Mouse (Mus musculus) heart, postnatal 25 days (tissue): ENCODE results near the gene Kdm4b. TPM values are rescaled to one million over a fixed set of nuclear protein-coding genes. Genes with fewer than 3 reads are reported as not detected.
A peak's percentile ranks its signal among the peaks of the same experiment; 100 is the strongest.

Experiments
- DNase-seq: peaks from one replicate; pipeline ENCODE4 v3.0.0; 2022; ENCODE audit warnings: low spot score
- intact Hi-C: fragments of 180-260 bp; cut with DNase I; formaldehyde crosslinking; loops from one replicate; pipeline ENCODE4 v1.15.1; 2025
- total RNA-seq, 2 experiments: library from RNA; stranded (reverse); gene quantifications; 2 replicates each; pipeline ENCODE4 v1.2.3; 2021

Gene Kdm4b
- total RNA-seq, 2 experiments from 2014 or later = 37.9 to 38.1 TPM

DNA sequence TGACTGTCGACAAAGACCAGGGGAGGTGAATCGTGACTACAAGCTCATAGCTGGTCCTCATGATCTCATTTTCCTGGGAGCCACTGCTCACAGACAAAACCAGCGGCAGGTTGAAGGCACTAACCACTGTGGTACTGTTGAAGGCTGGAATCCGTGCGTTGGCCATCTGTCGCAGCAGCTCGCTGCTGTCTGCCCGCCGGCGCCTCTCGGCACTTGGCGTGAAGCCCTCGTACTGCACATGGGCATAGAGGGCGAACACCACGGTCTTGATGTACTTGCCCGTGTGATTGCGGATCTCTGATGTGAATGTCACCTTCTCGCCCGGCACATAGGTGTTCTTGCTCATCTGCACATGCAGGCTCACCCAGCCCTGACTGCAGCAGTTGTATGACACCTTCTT lies 31.6 kb upstream of the Kdm4b start:
- no peak for DNase-seq
- intact Hi-C loops = no loop called here

GRCm38 (mm10) chr17:56296201-56296600 lies 29.7 kb upstream of the Kdm4b start:
- intact Hi-C loops = no loop called here
- DNase-seq = no peak

DNA sequence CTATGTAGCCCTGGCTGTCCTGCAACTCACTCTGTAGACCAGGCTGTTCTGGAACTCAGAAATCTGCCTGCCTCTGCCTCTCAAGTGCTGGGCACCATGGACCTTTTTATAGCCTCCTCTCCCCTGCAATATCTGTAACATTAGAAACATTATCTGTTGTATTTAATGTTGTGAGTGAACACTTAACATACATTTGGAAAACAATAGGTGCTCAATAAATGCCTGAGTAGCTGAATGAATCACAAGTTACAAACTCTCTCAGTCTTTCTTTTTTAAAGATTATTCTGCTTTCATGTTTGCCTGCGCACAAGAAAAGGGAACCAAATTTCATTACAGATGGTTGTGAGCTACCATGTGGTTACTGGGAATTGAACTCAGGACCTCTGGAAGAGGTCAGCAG lies 27.6 kb upstream of the Kdm4b start:
- DNase-seq = no peak
- intact Hi-C loops = no loop called here

DNA sequence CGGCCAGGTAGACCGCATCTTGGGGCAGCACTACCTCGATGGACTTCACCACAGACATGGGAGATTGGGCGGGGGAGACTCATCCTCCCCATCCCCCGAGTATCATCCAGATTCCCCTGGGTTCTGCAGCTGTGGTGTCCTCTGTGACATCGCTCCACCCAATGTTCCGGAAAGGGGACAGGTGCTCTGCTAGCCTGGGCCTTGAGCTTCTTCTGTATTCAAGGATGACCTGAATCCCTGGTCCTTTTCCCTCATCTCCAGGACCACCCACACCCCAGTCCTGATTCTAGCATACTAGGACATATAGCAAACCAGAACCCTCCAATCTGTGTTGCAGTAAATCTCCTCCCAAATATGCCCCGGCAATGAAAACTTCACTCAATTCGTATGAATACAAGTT lies 25.7 kb upstream of the Kdm4b start, which contains the start of gene Arrdc5:
TSS of gene Arrdc5 (minus strand) at position 101 of the 400 bp plus-strand sequence.
- DNase-seq = no peak
- intact Hi-C loops = no loop called here

DNA sequence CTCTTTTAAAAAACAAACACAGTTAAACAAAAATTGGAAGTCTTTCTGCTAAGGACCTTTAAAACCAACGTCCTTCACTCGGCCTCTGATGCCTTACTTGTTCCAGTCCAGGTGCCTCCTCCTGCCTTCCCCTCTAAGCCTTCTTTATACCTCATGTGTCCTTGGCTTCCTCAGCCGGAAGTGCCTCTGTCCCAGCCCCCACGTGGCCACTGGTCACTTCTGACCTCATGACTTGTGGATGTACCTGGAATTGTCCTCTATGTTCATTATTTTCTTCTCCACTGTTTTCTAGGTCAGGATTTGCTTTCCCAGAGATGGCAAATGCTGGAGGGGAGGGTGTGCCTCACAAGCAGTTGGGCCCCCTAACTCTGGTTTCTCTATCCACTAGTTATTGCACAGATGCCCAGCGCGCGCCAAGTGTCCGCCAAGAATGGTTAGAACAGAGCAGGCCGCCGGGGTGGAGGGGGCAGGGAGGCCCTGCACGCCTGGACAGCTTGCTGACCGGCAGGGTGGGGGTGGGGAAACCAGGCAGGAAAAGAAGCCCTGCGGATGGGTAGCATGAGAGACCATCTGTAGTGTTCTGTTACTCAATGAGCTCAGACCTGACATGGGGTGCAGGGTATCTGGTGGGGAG lies 23.4 kb upstream of the Kdm4b start:
- intact Hi-C loops = no loop called here

DNA sequence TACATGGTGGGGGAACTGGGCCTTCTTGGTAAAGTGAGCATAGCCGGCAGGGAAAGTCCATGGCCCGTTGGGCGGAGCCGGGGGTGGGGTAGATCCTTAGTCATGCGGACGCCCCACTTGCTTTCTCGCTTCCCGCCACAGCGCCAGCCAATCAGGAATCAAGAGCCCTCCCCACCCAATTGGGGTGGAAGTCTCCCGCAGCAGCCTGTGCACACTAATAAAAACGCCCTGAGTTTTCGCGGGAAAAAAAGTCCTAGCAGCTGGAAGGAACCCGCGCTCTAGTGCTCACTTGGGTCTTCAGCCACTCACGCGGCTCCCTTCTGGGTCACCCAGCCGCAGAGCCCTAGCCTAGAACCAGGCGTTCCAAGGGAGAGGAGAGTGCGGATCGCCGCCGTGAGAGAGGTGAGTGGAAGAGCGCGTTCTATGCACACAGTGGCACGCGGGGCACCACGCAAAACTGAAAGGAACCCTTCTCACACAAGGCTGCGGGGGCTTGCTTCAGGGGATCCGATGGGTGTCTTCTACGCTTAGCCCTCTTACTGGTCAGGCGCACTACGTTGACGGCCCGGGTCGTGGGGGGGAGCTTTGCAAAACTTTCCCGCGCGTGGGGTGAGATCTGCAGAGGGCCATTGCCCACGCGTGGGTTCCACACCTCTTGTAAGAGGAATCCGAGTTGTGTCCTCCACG lies 22.6 kb upstream of the Kdm4b start, which contains the start of gene Uhrf1:
TSS of gene Uhrf1 (plus strand) at position 162 of the 687 bp plus-strand sequence.
- intact Hi-C loops = no loop called here
- DNase-seq = peak; percentile 55

More for the DNA sequence above, 23.4 kb upstream of the Kdm4b start:
- no peak for DNase-seq

DNA sequence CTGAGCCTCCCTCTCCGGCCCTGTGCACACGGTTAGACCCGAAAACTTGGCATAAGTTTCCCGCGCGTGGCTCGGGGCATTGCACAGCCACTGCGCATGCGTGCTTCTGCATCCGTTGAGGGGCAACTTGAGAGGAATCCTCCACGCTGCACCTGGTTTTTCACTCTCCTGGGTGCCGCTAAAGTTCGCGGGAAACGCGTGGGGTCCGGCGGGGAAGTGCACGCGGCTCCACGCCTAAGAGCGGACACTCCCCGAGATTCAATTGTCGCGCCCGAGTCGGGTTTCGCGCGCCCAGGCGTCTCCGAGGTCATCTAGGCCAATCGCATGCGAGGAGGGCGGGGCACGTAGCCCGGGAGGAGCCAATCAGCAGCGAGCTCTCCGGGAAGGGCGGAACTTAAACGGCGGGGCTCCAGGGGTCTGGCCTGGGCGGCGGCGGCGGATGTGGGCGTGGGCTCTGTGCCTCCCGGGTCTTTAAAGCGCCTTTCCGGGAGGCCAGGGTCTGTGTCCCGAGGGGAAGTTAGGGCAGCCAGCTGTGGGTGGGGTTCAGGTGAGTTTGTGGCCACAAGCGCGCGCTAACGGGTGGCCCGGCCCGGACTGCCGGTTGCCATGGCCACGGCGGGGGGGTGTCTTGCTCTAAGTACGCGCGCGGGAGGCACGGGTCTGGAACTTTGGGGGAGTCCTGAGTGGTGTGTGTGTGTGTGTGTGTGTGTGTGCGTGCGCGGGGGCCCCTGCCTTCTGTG lies 21.8 kb upstream of the Kdm4b start:
- DNase-seq = peak; percentile 93
- intact Hi-C loops = no loop called here

- no peak for DNase-seq
- intact Hi-C loops = no loop called here
Measured at GRCm38 (mm10) chr17:56304718-56305117, 21.1 kb upstream of the Kdm4b start.

DNA sequence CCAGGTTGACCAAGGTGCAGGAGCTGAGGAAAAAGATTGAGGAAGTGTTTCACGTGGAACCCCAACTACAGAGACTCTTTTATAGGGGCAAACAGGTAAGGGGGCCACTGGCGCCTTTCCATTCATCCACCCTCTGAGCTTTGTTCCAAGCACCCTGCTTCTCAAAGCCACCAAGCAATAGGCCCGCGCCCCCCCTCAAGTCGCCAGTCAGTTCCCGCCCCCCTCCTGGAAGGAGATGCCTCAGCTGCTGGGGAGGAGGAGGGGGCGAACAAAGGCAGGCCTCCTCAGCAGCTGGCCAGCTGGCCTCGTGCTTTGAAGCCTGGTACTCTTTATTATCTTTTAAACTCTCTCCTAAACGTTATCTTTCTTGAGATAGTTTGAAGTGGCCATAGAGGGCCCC lies 20.7 kb upstream of the Kdm4b start:
- intact Hi-C loops = no loop called here

GRCm38 (mm10) chr17:56305826-56306225 lies 20.0 kb upstream of the Kdm4b start:
- intact Hi-C loops = no loop called here
- no peak for DNase-seq

More for the DNA sequence above, 20.7 kb upstream of the Kdm4b start:
- no peak for DNase-seq

DNA sequence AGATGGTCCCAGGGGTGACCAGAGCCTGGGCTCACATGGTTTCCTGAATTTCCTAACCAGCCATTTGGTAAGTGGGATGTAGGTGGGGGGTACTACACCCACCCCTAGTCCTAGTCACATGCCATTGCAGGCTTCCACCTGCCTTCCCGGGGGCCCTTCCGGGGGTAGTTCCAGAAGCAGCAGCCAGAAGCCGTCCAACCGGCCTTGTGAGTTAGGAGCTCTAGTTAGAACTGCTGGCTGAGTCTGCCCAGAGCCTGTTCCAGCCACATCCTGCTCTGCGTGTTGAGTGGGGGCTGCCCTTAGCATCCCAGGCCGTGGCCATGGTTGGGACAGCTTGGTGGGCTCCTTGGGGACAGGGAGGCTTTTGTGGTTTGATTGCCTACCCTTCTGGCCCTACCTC lies 17.8 kb upstream of the Kdm4b start:
- no peak for DNase-seq
- intact Hi-C loops = no loop called here

DNA sequence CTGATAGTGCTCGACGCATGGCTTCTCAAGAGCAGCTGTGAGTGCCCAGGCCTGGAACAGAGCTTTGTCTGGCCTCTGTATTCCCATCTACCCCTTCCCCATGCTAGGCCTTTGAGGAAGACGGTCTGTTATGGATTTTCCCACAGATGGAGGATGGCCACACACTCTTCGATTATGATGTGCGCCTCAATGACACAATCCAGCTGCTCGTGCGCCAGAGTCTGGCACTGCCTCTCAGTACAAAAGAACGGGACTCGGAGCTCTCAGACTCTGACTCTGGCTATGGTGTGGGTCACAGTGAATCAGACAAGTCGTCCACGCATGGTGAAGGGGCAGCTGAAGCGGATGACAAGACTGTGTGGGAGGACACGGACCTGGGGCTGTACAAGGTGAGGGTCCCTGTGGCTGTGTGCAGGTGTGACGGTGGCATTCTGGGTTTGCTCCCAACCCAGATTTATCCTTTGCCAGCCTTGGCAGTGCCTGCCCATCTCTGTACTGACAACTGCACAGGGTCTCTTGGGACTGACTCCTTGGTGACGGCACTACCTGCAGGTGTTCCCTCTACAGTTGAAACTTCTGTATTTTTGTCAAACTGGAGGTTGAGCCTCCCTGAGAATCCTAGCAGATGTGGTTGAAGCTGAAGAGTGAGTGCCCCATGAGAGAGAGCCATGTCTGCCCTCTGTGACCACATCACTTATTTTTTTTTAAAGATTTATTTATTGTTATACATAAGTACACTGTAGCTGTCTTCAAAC lies 16.5 kb upstream of the Kdm4b start:
- no peak for DNase-seq
- intact Hi-C loops = no loop called here

- DNase-seq = no peak
- intact Hi-C loops = no loop called here
Measured at GRCm38 (mm10) chr17:56324419-56324818, 1.4 kb upstream of the Kdm4b start.

DNA sequence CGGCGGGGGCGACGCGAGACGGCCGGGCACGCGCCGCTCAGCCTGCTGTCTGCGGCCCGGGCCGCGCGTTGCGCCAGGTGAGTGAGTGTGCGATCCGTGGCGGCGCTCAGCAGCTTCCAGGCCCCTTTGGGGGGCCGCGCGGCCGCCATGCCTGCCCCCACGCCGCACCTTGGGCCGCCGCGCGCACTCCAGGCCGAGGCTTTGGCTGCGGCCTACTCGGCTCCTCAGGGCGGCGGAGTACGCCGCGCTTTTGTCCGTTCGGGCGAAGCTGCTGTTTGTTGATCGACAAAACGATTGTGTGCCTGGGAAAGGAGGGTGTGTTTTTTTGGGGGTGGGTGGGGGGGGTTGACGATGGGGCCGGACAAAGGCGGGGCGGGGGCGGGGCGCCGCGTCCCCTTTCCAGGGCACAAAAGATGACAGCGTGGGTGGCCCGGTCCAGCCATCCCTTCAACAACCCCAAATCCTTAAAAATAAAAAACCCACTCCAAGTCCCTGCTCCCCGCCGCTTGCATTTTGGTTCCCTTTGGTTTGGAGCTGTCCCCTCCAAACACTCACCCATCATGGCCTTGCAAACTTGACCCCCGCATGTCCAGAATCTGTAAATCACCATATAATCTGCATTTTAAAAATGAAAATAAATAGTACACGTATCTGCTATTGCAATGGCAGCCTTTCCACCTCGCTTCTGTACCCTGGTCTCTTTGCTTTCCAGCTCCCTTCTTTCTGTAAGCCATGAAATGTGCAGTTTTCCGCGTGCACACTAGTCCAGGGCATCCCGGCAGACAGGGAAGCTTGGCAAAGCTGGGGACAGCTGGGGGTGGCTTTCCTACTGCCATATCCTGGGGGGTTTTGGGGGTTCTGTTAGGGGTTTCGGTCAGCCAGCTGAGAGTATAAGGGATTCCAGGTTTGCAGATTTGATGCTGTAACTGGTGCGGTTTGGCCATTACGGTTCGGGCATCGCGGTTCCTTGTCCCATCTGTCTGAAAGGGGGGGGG lies 588 bp downstream of the Kdm4b start:
- no peak for DNase-seq

DNA sequence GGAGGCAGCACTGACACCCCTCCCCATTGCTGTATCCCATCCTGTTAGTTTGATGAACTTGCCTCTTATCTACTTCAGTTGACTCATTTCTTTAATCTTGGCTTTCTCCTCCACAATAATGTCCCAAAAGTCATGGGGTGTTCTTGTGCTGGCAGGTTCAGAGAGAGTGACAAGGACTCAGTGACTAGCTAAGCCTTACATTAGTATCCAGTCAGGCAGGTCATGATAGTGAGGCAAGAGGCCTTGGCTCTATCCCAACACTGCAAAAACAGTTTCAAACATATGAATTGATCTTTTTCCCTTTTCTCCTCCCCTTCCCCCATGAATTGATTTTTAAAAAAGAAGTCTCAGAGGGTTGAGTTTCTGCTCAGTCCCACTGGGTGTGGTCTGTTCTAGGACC lies 3.4 kb downstream of the Kdm4b start:
- intact Hi-C loops = no loop called here
- DNase-seq = no peak

More for the DNA sequence above, 588 bp downstream of the Kdm4b start:
- intact Hi-C loops = no loop called here

DNA sequence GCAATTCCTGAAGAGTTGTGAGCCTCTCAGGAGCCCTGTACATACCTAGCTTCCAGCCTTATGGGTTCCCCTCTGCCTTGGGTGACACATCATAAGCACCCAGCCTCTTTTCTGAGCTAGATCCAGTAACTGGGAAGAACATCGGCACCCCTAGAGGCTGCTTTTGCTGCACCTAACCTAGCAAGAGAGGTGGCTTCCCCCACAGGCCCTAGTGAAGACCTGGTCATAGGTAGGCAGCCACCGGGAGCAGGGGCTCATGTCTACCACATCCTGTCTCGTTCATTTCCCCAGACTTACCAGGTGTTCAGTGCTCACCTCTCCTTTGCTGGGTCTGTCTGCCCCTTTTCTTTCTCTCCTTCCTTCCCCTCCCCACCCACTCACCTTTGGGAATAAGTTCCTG lies 4.5 kb downstream of the Kdm4b start:
- intact Hi-C loops = no loop called here
- no peak for DNase-seq

- peak; percentile 24 for DNase-seq
- intact Hi-C loops = no loop called here
Measured at GRCm38 (mm10) chr17:56331256-56331655, 5.4 kb downstream of the Kdm4b start.

- intact Hi-C loops = no loop called here
- DNase-seq = no peak
Measured at GRCm38 (mm10) chr17:56332987-56333386, 7.1 kb downstream of the Kdm4b start.

DNA sequence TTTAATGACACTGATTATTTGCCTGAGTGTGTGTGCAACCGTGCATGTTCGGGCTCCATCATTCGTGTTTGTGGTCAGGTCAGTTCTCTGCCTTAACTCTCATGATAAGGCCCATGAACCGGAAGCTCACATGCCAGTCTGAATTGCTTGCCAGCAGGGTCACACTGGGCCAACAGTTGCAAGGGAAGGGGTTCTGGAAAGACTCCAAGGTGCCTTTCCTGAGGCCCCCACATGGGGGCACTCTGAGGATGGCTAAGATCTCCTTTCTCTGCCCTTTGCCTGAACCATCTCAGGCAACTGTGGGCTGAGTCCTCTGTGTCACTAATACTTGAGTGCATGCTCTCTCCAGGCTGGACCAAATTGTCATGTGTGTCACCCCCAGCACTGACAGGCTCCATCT lies 11.3 kb downstream of the Kdm4b start:
- peak; percentile 26 for DNase-seq
- intact Hi-C loops = no loop called here
